Mouse (Mus musculus): Measurements from ENCODE around the gene Tusc2. TPM values are rescaled to one million over a fixed set of nuclear protein-coding genes. Genes with fewer than 3 reads are reported as not detected.
A peak's percentile ranks its signal among the peaks of the same experiment; 100 is the strongest.

Tusc2 gene
- polyA plus RNA-seq, 1 experiment from 2014 or later = 49.6 TPM

DNA sequence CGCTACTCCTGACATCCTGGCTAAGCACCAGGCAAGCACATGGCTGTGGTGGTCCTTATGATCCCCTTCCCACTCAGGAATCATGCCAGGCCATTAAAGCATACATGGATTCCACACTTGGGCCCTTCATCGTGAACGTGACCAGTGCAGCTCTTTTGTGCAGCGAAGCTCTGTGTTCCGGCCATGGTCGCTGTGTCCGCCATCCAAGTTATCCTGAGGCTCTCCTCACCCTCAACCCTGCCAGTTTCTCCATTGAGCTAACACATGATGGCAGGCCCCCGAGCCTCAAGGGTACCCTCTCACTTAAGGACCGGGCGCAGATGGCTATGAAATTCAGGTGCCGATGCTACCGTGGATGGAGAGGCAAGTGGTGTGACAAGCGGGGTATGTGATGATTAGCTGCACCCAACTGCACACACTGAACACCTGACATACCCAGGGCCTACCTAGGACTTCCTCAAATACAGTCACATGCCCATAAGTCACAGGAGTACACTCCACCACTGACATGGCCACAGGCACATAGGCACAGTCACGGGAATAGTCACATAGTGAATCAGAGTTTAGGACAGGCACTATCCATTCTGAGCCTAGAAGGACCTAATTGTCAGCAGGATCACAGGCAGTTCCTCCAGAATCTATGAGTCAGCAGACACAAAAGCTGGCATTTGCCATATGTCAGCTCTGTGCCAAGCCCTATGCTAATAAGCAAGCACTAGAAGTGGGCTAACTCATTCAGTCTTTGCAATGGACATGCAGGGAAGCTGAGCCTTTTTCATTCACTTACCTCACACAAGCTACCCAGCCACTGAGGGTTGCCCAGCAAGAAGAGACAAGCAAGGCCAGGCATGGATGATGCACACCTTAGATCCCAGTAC lies 16.2 kb downstream of the Tusc2 start:
- Histone ChIP-seq H3K27ac (ENCODE audit: low read length) (peak overlapping the region; percentile 42; the same call in 1 of the 2 replicates), H3K9ac (ENCODE audit: low read depth, low read length) (no peak overlapping the region)

DNA sequence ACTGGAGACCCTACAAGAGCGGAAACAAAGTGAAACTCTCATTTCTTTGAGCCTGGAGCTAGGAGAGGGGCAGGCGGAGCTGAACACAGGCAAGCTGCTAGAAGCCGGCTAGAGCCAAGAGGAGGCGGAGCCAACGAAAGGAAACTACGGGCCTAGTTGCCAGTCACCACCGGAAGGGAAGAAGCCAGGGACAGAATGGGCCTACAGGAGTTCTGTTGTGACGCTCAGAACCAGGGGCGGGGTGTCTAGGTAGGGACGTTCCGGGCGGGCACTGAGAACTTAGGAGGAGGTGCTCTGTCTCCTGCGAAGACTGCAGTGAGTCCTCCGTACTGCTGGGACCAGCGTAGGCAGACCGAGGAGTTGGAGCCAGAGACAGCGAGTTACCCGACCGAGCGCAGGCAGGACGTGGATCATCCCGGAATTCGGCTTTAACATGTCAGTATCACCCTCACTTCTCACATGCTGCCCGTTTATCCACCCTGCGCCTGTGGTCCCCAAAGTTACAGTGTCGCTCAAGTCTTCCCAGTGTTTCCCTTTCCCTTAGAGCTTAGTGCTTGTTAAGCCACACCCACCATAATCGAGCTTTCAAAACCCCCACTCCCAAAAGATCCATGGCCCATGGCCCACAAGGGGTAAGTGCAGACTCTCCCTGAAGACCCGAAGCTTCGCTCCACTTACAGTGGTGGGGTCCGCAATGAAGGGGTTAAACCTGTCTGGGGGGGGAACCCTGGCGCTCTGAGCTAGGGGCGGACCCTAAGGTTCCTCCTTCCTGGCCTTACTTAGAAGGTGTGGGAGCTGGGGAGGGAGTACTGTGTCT lies 17.7 kb downstream of the Tusc2 start, which contains the start of gene Hyal3:
Gene Hyal3, plus strand, starts transcription at position 318 of the 817 bp plus-strand sequence.
- peak; percentile 71 for ATAC-seq

More for the DNA sequence above, 16.2 kb downstream of the Tusc2 start:
- no peaks in the 10 kb centered on the region for H3K9me3 ChIP-seq (ENCODE audit: control insufficient read depth, low read length)
- H3K36me3 ChIP-seq (ENCODE audit: control insufficient read depth, insufficient read depth, low read length) = no peaks in the 10 kb centered on the region; the same call in 1 of the 2 replicates
- WGBS = 94% methylated on average over 14 of the region's 14 CpGs
- H3K4me1 ChIP-seq (ENCODE audit: control insufficient read depth, insufficient read depth, low read length) = peaks cover 34% of the 10 kb centered on the region
- no peak for ATAC-seq
- H3K4me2 ChIP-seq (ENCODE audit: low read depth, low read length) = no peak overlapping the region
- H3K27me3 ChIP-seq (replicated peaks; ENCODE audit: control insufficient read depth, insufficient read depth, low read length) = no peaks in the 10 kb centered on the region
- H3K4me3 ChIP-seq (ENCODE audit: low read length) = no peak overlapping the region

DNA sequence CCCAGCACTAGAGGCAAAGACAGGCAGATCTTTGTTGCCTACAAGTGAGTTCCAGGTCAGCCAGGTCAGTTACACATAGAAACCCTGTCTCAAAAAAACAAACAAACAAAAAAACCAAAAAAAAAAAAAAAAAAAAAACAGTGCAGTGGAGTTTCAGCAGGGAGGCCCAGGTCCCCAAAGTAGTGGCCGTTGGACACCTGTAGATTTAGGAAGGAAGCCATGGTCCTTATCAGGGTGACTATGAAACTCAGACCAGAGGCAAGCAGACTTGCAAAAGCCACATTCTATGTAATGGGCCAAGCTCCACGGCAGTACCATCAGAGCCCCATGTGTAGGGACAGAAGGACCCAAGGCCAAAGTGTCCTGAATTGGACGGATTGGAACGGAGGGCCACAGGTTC lies 18.5 kb downstream of the Tusc2 start:
- H3K9me3 ChIP-seq (ENCODE audit: control insufficient read depth, low read length) = no peaks in the 10 kb centered on the region
- 61% methylated on average over 4 of the region's 4 CpGs for WGBS
- H3K36me3 ChIP-seq (ENCODE audit: control insufficient read depth, insufficient read depth, low read length) = no peaks in the 10 kb centered on the region; the same call in 1 of the 2 replicates
- H3K27me3 ChIP-seq (replicated peaks; ENCODE audit: control insufficient read depth, insufficient read depth, low read length) = no peaks in the 10 kb centered on the region
- H3K4me1 ChIP-seq (ENCODE audit: control insufficient read depth, insufficient read depth, low read length) = peaks cover 26% of the 10 kb centered on the region
- peak overlapping the region; percentile 86 for H3K4me2 ChIP-seq (ENCODE audit: low read depth, low read length)
- no peak for ATAC-seq
- peak overlapping the region; percentile 86 for H3K9ac ChIP-seq (ENCODE audit: low read depth, low read length)
- peak overlapping the region; percentile 95; the same call in 1 of the 2 replicates for H3K27ac ChIP-seq (ENCODE audit: low read length)
- peak overlapping the region; percentile 67 for H3K4me3 ChIP-seq (ENCODE audit: low read length)

More for the DNA sequence above, 17.7 kb downstream of the Tusc2 start, which contains the start of gene Hyal3:
- peak within 1 kb of the TSS; percentile 67 for H3K4me3 ChIP-seq (ENCODE audit: low read length)
- peaks cover 33% of the 10 kb centered on the region for H3K4me1 ChIP-seq (ENCODE audit: control insufficient read depth, insufficient read depth, low read length)
- H3K27me3 ChIP-seq (replicated peaks; ENCODE audit: control insufficient read depth, insufficient read depth, low read length) = no peaks in the 10 kb centered on the region
- H3K36me3 ChIP-seq (ENCODE audit: control insufficient read depth, insufficient read depth, low read length) = no peaks in the 10 kb centered on the region; the same call in 1 of the 2 replicates
- peak within 1 kb of the TSS; percentile 95 for H3K27ac ChIP-seq (ENCODE audit: low read length)
- under 1% methylated on average over 32 of the region's 32 CpGs for whole genome bisulfite sequencing
- H3K4me2 ChIP-seq (ENCODE audit: low read depth, low read length) = peak within 1 kb of the TSS; percentile 86
- H3K9ac ChIP-seq (ENCODE audit: low read depth, low read length) = peak within 1 kb of the TSS; percentile 86
- no peaks in the 10 kb centered on the region for H3K9me3 ChIP-seq (ENCODE audit: control insufficient read depth, low read length)

DNA sequence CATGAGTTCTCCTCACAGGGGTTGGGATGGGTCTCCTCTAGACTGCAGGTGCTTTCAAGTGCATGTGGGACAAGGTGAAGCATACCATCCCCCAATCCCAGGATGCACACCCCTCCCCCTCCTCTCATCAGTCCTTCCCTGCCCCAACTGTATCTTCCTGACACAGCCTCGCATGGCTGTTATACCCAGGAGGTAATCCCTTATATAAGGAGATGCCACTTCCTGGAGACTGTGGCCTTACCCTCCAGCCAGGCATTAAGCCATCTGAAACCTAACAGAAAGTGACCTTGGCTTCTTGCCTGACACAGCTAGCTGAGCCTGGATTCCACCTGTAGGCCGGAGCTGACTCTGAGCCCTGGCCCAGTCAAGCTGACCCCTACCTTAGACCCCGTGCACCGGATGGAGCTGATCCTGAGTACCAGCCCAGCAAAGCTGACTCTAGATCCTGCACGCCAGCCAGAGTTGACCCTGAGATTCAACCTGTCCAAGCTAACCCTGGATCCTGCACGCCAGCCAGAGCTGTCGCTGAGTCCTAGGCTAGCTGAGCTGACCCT lies 19.5 kb downstream of the Tusc2 start:
- H3K27ac ChIP-seq (ENCODE audit: low read length) = no peak overlapping the region
- H3K4me3 ChIP-seq (ENCODE audit: low read length) = no peak overlapping the region

DNA sequence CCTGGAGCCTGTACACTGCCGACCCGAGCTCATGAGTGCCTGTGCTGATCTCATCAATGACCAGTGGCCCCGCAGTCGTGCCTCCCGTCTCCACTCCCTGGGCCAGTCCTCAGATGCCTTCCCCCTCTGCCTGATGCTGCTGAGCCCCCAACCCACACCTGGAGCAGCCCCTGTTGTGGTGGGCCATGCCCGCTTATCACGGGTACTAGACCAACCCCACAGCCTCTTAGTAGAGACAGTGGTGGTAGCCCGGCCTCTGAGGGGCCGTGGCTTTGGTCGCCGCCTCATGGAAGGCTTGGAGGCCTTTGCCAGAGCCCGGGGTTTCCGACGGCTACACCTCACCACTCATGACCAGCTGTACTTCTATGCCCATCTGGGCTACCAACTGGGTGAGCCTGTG lies 20.1 kb downstream of the Tusc2 start:
- no peak overlapping the region for H3K4me3 ChIP-seq (ENCODE audit: low read length)
- H3K27ac ChIP-seq (ENCODE audit: low read length) = no peak overlapping the region
- H3K9me3 ChIP-seq (ENCODE audit: control insufficient read depth, low read length) = no peaks in the 10 kb centered on the region
- no peaks in the 10 kb centered on the region; the same call in 1 of the 2 replicates for H3K36me3 ChIP-seq (ENCODE audit: control insufficient read depth, insufficient read depth, low read length)
- no peak for ATAC-seq
- no peak overlapping the region for H3K4me2 ChIP-seq (ENCODE audit: low read depth, low read length)
- peaks cover 24% of the 10 kb centered on the region for H3K4me1 ChIP-seq (ENCODE audit: control insufficient read depth, insufficient read depth, low read length)
- no peaks in the 10 kb centered on the region for H3K27me3 ChIP-seq (replicated peaks; ENCODE audit: control insufficient read depth, insufficient read depth, low read length)
- 91% methylated on average over 14 of the region's 14 CpGs for WGBS
- H3K9ac ChIP-seq (ENCODE audit: low read depth, low read length) = no peak overlapping the region

More for the DNA sequence above, 19.5 kb downstream of the Tusc2 start:
- no peak for ATAC-seq
- Histone ChIP-seq H3K9me3 (ENCODE audit: control insufficient read depth, low read length) (no peaks in the 10 kb centered on the region), H3K36me3 (ENCODE audit: control insufficient read depth, insufficient read depth, low read length) (no peaks in the 10 kb centered on the region; the same call in 1 of the 2 replicates), H3K4me2 (ENCODE audit: low read depth, low read length) (no peak overlapping the region), H3K9ac (ENCODE audit: low read depth, low read length) (0 out of 2 replicates have a peak overlapping the region, but pooled peaks have one; percentile 86), H3K27me3 (replicated peaks; ENCODE audit: control insufficient read depth, insufficient read depth, low read length) (no peaks in the 10 kb centered on the region), H3K4me1 (ENCODE audit: control insufficient read depth, insufficient read depth, low read length) (peaks cover 21% of the 10 kb centered on the region)
- 91% methylated on average over 7 of the region's 7 CpGs for WGBS

DNA sequence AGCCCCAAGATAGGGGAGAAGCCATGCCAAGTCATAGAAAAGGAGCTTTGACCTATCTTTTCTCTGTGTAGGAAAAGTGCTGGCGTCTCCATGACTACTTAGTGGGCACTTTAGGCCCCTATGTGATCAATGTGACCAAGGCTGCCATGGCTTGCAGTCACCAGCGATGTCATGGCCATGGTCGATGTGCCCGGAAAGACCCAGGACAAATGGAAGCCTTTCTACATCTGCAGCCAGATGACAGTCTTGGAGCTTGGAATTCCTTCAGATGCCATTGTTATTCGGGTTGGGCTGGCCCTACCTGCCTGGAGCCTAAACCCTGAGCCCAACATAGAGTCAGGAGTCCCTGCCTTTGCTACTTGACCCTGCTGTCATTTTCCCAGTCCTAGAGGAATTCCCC lies 23.4 kb downstream of the Tusc2 start:
- Histone ChIP-seq H3K27me3 (replicated peaks; ENCODE audit: control insufficient read depth, insufficient read depth, low read length) (no peaks in the 10 kb centered on the region), H3K4me3 (ENCODE audit: low read length) (no peak overlapping the region), H3K27ac (ENCODE audit: low read length) (peak overlapping the region; percentile 79), H3K9me3 (ENCODE audit: control insufficient read depth, low read length) (no peaks in the 10 kb centered on the region), H3K36me3 (ENCODE audit: control insufficient read depth, insufficient read depth, low read length) (peaks cover 7% of the 10 kb centered on the region; the same call in 1 of the 2 replicates), H3K4me1 (ENCODE audit: control insufficient read depth, insufficient read depth, low read length) (peaks cover 37% of the 10 kb centered on the region), H3K9ac (ENCODE audit: low read depth, low read length) (no peak overlapping the region), H3K4me2 (ENCODE audit: low read depth, low read length) (no peak overlapping the region)
- no peak for ATAC-seq
- WGBS = 89% methylated on average over 5 of the region's 5 CpGs

DNA sequence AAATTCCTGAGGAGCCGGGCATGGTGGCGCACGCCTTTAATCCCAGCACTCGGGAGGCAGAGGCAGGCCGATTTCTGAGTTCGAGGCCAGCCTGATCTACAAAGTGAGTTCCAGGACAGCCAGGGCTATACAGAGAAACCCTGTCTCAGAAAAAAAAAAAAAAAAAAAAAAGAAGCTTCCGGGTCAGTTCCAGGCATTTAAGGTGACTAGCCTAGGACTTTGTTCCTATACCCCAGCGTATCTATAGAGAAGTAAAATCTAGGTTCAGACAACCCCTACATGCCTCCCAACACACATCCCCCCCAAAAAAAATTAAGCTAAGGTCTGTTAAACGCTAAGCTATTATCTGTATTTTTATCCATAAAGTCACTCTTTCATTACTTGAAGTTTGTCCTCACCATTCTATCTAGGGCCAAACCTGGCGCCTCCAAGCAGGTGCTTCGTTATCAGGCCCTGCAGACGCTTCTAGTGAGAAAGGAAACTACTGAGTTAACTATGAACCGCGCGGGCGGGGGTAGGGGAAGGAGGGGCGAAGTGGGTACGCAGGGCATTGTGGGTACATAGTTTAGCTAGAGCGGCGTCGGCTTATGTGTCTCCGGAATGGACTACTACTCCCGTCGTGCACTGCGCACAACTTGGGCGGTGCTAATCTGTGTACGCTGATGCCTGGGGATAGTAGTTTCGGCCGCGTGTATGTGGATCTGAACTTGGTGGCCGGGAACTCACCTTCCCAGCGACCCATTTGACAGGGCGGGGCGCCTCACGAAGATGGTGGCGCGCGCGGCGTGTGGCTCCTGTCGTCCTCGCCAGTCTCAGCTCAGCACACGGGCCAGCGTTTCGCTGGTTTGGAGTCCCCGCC lies 24.1 kb downstream of the Tusc2 start, which contains the start of gene Ifrd2:
Gene Ifrd2, plus strand, starts transcription at position 669 of the 859 bp plus-strand sequence.
- Histone ChIP-seq H3K36me3 (ENCODE audit: control insufficient read depth, insufficient read depth, low read length) (peaks cover 13% of the 10 kb centered on the region), H3K27ac (ENCODE audit: low read length) (peak within 1 kb of the TSS; percentile 82), H3K4me3 (ENCODE audit: low read length) (peak within 1 kb of the TSS; percentile 82), H3K4me1 (ENCODE audit: control insufficient read depth, insufficient read depth, low read length) (peaks cover 31% of the 10 kb centered on the region), H3K9ac (ENCODE audit: low read depth, low read length) (peak within 1 kb of the TSS; percentile 83), H3K4me2 (ENCODE audit: low read depth, low read length) (peak within 1 kb of the TSS; percentile 74), H3K9me3 (ENCODE audit: control insufficient read depth, low read length) (no peaks in the 10 kb centered on the region), H3K27me3 (replicated peaks; ENCODE audit: control insufficient read depth, insufficient read depth, low read length) (no peaks in the 10 kb centered on the region)
- 12% methylated on average over 46 of the region's 46 CpGs for WGBS
- peak; percentile 96 for ATAC-seq

DNA sequence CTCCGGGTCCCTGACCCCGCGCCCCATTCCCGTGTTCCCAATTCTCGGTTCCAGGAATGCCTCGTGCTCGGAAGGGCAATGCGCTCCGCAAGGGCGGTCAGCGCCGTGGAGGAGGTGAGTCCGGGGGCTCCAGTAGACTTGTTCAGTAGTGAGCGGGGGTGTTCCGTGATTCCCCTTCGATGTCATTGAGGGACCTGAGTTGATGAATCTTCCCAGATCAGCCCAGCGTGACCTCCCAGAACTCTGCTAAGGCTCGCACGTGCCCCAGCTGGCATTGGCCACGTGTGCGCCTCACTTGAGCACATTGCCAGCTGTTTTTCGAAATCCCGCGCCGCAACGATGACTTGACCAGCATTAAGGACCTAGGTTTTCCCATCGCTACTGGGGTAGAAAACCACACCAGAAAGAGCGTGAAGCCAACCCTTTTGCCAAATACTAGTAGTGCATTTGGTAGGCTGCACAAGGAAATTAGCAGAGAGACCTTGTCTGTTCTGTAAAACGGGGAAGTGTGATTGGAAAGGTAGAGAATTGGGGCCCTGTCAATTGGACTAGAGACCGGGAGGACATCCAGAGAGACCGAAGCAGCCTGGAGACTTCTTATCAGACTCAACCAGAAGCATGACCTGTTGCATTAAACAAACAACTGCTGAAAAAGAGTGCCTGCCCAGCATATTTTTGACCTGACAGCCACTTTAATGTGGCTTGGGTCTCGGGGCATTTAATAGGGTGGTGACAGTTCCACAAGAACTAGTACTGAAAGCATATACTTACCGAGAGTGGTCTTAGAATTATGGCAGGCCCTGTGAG lies 25.0 kb downstream of the Tusc2 start:
- 2% methylated on average over 33 of the region's 33 CpGs for WGBS
- Histone ChIP-seq H3K4me2 (ENCODE audit: low read depth, low read length) (peak overlapping the region; percentile 74), H3K9ac (ENCODE audit: low read depth, low read length) (peak overlapping the region; percentile 83), H3K27me3 (replicated peaks; ENCODE audit: control insufficient read depth, insufficient read depth, low read length) (no peaks in the 10 kb centered on the region), H3K4me1 (ENCODE audit: control insufficient read depth, insufficient read depth, low read length) (peaks cover 31% of the 10 kb centered on the region), H3K27ac (ENCODE audit: low read length) (peak overlapping the region; percentile 82), H3K36me3 (ENCODE audit: control insufficient read depth, insufficient read depth, low read length) (peaks cover 15% of the 10 kb centered on the region), H3K9me3 (ENCODE audit: control insufficient read depth, low read length) (no peaks in the 10 kb centered on the region), H3K4me3 (ENCODE audit: low read length) (peak overlapping the region; percentile 82)
- no peak for ATAC-seq

All from intestine, embryonic 16.5 days (tissue).